Mouse (Mus musculus) C2C12 (cell line): ENCODE results near the gene Adgrb3.

Experiments used
- CEBPB ChIP-seq: IDR thresholded peaks from one replicate; pipeline ENCODE4 v1.6.1; 2011; ENCODE audit warnings: low read depth, mild to moderate bottlenecking, control low read depth, moderate library complexity
- CTCF ChIP-seq: IDR thresholded peaks from one replicate; pipeline ENCODE4 v1.5.1; 2011; ENCODE audit not compliant: control insufficient read depth, insufficient read depth, insufficient read length
- FOSL1 ChIP-seq: IDR thresholded peaks from one replicate; pipeline ENCODE4 v1.8.0; 2011; ENCODE audit warnings: mild to moderate bottlenecking, low read length; ENCODE audit not compliant: poor library complexity, insufficient read depth, severe bottlenecking
- MAX ChIP-seq: IDR thresholded peaks from one replicate; pipeline ENCODE4 v1.6.1; 2011; ENCODE audit warnings: mild to moderate bottlenecking, control low read depth
- MYOG ChIP-seq: IDR thresholded peaks from one replicate; pipeline ENCODE4 v1.6.1; 2011; ENCODE audit not compliant: control insufficient read depth, insufficient read length; ENCODE audit errors: extremely low read depth
- USF1 ChIP-seq: IDR thresholded peaks from one replicate; pipeline ENCODE4 v1.6.1; 2011; ENCODE audit warnings: low read depth, mild to moderate bottlenecking, control low read depth, moderate library complexity

- no peak for TF ChIP-seq CTCF
- no peak for TF ChIP-seq USF1
- no peak for TF ChIP-seq MYOG
- TF ChIP-seq CEBPB: no peak
- TF ChIP-seq MAX: no peak
- no peak for TF ChIP-seq FOSL1
Observed at GRCm38 (mm10) chr1:25180615-25181014, 648.9 kb downstream of the Adgrb3 start.
